Mouse (Mus musculus) brain, embryonic 14.5 days (tissue): Measurements from ENCODE around the gene Sept11. TPM values are rescaled to one million over a fixed set of nuclear protein-coding genes. Genes with fewer than 3 reads are reported as not detected.

ENCODE experiments used
- DNase-seq: peaks from one replicate; pipeline ENCODE4 v3.0.0-alpha.2; 2011; ENCODE audit warnings: low read depth
- CTCF ChIP-seq: fragments of 200-500 bp; IDR thresholded peaks from 2 replicates; pipeline ENCODE4 v1.5.1; 2012; ENCODE audit warnings: inconsistent platforms, mild to moderate bottlenecking, moderate library complexity, borderline replicate concordance; ENCODE audit not compliant: insufficient read depth, insufficient read length; ENCODE audit errors: extremely low read depth
- POLR2A ChIP-seq: fragments of 200-500 bp; IDR thresholded peaks from 2 replicates; pipeline ENCODE4 v1.6.1; 2012; ENCODE audit warnings: mild to moderate bottlenecking, inconsistent platforms, borderline replicate concordance; ENCODE audit not compliant: poor library complexity, insufficient read depth, insufficient read length, severe bottlenecking; ENCODE audit errors: extremely low read depth
- polyA plus RNA-seq: library from polyadenylated mRNA; depleted of rRNA; stranded (reverse); fragments of >200 nt; gene quantifications from 2 replicates; pipeline ENCODE4 v1.2.3, GENCODE M21; 2012; rRNA removed

Sept11 gene
- 111 and 133 TPM in 2 replicates for polyA plus RNA-seq

DNA sequence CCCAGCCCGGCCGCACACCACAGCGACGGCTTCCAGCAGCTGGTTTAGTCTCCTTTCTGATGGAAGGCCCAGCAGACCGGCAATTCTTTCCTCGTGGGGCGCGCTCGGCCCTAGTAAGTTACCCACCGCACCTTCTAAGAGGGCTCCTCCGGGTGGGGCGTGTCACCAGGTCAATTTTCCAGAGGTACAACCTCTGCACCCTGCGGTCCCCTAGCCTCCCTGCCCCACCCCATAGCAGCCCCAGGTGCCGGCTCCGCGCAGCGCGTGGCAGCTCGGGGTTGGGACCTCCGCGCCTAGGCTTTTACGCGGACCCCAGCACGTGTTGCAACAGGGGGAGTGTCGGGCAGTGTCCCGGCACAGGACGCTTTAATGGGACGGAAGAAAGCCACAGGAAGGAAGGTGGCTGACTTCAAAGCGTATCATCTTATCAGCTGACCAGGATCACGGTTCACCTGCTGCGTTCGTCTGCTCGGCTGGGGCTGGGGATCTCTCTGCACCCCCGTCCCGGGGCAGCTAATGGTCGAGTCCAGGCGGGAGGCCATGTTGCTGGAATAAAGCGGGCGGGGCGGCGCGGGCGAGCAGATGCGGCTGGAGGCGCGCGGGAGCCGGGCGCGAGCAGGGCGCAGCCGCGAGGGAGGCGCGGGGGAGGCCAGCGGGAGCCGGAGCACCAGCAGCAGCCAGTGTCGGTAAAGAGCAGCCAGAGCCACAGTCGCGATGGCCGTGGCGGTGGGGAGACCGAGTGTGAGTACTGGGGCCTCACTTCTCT, at the start of gene Sept11:
Gene Sept11 (plus strand): TSS at position 581 of the 766 bp plus-strand sequence.
- TF ChIP-seq CTCF (no peak), POLR2A (peak; percentile 98)
- peak; percentile 97 for DNase-seq

DNA sequence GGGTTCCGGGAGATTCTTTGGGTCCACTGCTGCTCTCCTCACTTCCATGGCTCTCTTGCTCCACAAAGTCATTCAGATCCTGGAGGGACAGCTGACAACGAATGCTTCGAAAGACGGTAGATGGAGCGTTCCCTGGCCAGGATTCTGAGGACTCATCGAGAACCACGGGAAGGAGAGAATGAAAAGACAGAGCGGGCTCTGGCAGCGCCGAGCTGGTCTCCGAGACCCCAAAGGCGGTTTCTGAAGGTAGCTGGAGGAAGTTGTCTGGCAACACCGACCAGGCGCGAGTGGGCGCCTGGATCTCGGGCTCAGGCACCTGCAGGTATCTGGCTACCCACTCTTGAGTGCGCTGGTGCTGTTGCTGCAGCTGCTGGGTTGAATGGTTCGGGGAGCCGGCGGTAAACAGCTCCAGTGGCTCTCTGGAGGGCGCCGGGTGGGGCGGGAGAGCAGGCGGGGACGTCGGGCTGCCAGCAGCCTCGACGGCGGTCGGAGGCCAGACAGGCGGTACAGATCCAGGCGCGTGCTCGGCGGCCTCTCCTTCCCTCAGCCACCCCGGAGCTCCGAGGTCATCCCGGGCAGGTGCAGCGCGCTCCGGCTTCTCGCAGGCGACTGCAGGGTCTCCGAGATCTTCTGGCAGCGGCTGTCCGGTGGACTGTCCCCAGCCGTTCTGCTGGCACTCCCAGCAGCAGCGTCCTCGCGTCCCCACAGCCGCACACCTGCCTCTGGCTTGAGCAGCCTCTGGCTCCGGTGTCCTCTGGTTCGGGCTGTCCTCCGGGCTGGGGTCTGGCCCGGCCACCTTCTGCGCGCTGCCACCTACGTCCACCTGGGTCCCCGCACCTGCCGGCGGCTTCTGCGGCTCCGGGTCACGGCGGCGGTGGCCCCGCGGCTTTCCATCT, 49.3 kb upstream of the Sept11 start:
- no peak for DNase-seq
- TF ChIP-seq POLR2A (no peak), CTCF (no peak)

DNA sequence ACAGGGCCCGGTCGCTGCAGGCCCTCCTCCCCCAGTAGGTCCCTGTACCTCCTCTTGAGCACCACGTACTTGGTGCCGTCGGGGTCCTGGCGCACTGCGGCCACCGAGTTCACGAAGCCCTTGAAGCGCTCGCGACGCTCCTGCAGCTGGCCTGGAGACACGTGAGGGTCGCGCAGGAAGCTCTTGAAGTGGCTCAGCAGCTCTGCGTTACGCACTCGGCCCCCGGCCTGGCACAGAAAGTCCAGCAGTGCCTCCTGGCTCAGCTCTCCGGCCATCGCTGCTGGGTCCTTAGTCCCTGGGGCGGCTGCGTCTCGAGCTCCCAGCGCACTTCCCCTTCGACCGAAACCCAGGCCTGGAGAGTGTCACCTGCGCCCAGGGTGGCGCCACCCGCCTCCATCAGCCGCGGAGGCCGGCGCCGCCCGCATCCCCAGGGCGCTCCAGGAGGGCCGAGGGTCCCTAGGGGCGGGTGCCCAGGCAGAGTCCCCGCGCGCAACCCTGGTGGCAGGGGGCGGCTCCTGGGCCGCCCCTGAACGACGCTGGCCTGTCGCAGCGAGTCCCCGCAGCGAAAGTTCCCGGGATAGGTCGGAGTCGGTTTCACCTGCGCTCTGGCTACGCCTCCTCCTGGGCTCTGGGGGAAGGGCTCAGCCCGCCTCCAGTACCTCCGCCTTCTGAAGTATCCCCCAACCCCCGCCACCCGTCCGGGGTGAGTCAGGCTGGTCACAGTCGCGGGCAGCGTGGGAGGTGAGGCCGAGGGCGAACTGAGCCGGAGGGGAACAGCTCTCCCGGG, 48.5 kb upstream of the Sept11 start, which contains the start of gene Sowahb:
Gene Sowahb (minus strand): TSS at position 439 of the 787 bp plus-strand sequence.
- TF ChIP-seq POLR2A = no peak
- TF ChIP-seq CTCF = no peak
- DNase-seq = peak; percentile 31

DNA sequence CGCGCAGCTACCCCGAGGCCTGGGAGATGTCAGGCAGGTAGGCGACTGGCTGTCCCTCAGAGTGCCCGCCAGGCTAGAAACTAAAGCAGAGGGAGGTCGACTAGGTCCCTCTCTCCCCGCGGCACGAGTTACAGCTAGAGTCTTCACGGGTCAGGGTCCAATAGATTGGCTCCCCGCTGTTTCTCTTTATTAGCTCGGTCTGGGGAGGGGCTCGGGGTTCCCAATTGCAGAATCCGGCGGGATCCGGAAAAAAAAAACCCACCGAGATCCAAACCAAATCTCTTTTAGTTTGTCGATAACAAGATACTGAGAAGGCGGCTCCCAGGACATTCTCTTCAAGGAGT, 47.9 kb upstream of the Sept11 start:
- TF ChIP-seq CTCF (no peak), POLR2A (no peak)
- DNase-seq = no peak

DNA sequence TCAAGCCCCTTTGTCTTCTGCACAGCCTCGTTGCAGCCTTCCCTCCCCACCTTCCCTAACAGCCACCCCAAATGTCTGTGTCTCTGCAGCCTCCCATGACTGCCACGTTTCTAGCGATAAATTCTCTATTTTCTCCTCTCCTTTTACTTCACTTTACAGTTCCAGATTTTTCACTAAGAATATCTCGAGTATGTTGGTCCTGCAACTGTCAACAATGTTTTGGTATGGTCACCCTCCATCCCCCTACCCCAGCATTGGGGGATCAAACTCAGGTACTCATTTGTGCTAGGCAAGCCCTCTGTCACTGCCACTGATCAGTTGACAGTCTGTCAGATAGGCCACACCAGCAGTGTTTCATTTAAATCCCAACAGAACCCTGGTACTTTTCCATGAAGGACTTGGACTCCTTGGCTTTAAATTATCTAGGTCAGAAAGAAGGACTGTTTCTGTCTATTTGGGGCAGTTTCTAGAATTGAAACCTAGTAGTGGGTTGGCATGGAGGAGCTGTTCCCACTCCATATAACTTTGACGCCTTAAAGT, 46.9 kb upstream of the Sept11 start:
- TF ChIP-seq CTCF = no peak
- no peak for TF ChIP-seq POLR2A
- no peak for DNase-seq

DNA sequence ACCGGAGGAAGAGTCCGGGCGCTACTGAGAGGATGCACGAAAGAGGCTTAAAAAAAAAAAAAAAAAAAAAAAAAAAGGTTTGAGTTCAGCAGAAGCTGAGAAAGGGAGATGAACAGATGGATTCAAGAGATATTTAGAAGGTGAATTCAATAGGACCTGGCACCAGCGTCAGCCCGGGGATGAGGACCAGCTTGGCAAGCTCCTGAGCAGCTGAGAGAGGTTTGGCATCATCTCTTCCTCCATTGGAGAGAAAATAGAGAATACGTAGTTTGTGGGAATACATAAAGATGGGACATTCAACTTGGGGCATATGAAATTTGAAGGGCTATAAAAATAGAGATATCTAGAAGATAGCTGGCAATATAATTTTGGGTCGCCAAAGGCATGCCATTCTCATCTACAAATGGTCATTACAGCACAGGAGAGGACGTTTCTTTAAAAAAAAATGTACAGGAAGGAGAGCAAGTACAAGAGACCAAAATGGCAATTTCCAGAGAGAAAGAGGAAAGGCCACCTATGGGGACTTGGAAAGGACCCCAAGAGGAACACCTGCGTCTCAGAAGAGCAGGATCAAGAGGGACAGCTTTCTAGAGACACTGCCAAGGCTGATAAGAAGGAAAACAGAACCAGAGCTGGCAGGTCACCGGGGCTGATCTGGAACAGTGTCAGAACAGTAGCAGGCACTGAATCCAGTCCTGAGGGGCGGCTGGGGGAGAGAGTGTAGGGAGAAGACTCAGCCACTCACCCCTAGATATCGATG, 44.6 kb upstream of the Sept11 start:
- peak; percentile 59 for DNase-seq
- TF ChIP-seq CTCF (no peak), POLR2A (no peak)

DNA sequence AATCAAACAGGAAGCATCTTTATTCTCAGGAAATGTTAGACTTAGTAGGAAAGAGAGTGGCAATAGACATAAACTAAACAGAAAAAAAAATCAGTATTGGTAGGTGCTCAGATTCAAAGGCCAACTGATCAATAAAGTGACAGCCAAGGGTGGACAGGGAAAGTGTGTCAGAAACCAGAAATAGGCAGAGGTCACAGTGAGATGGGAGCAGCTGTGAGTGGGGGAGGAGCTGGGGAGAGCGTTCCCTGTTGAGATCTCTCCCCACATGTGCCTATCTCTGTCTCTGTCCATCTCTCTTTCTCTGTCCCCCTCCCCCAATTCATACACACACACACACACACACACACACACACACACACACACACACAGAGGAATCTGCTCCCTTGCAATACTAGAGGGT, 43.3 kb upstream of the Sept11 start:
- no peak for DNase-seq
- no peak for TF ChIP-seq CTCF
- TF ChIP-seq POLR2A = no peak

DNA sequence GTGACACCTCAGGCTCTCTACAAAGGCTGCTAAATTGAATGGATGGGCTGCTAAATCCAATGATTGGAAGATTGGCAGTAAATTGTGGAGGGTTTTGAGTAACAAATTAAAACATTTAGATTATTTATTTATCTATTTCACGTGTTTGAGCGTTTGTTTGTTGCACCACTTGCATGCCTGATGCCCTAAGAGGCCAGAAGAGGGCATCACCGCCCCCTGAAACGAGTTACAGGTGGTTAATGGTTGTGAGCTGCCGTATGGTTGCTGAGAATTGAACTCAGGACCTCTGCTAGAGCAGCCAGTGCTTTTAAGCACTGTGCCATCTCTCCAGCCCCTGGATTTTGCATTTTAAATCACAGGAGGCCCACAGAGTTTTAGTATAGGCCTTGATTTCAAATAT, 42.2 kb upstream of the Sept11 start:
- no peak for DNase-seq
- TF ChIP-seq POLR2A (no peak), CTCF (0 out of 2 replicates have a peak, but pooled peaks have one; percentile 22)

DNA sequence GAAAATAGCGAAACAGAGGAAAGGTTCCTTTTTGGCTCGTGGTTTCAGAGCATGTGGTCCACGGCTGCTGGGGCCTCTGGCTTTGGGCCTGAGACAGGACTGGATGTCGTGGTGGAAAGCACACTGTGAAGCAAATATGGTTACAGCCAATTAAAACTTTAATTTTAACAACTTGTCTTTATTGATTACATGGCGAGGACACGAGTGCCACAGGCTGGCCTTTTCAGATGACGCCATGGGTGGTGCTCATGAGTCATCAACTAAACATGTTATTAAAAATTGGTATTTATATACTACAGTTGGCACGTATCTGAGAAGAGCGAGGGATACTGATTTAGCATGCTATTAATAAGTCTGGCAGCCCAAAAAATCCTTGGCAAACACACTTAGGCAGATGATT, 41.3 kb upstream of the Sept11 start:
- peak; percentile 53 for DNase-seq
- TF ChIP-seq POLR2A (no peak), CTCF (no peak)

DNA sequence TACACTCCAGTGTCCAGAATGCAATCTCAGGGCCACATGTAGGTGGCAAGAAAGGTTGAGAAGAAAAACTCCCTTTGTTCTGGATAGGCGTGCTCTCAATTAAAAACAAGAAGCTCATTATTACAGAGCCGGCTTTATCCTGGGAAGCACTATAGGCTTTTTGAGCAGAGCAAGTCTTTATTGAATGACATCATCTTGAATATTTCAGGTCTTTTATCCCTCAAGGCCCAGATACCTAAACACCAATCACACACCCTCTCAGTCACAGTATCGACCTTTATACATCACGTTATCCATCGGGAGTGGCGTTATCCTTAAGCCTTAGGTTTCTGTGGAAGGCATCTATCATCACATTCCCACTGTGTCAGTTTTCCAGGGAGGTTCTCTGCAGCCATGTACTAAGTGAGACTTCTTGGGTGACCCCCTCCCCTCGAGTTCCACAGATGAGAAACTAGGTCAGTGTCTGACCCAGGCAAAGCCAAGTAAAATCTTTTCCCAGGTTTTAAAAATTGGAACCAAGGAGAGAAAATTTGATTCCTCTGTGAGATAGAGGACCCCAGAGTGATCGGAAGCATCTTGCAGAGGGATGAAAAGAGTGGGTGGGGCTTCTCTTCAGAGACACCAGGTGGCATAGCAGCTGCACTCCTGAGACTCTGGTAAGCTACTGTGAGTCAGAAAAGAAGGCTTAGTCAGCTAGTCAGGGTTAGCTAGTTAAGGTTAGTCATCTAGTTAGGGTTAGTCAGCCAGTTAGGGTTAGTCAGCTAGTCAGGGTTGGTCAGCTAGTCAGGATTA, 39.4 kb upstream of the Sept11 start:
- no peak for TF ChIP-seq CTCF
- no peak for TF ChIP-seq POLR2A
- peak; percentile 70 for DNase-seq

DNA sequence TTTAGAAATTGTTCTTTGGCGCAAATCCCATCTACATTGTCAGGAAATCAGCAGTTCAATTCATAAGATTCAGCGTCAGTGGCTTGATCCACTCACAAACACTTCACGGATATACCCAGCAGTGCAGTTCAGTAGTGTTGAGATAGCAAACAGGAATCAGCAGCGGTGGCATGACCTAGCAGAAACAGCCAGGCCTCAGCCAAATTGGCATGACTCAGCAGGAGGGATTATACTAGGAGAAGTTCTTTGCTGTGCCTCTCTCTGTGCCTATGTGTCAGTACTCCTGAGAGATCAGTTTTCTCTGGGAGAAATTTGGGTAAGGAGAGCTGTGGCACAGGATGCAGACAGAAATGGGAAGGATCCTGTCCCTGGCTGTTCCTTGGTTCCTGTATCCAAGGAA, 32.4 kb upstream of the Sept11 start:
- no peak for DNase-seq
- no peak for TF ChIP-seq POLR2A
- no peak for TF ChIP-seq CTCF
